ENCODE assay signal across 8 mouse cellular contexts in the genomic region with DNA sequence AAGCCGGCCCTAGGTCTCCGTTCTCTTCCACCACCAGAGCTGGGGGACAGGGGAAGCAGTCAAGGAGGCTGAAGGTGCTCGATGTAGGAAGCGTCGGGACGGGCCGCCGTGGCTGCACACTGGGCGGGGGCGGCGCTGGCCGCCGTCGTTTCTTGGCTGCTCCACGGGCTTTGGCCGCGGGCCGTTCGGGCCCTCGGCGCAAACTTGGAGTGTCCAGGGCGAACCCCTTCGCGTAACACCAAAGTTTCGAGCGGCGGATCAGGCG. TPM values are rescaled to one million over a fixed set of nuclear protein-coding genes. Genes with fewer than 3 reads are reported as not detected.
DNase-seq lines count a peak whose midpoint lies in the region; ATAC-seq and TF ChIP-seq lines count a peak whose summit lies in the region.

No protein-coding gene starts in this region.

- TF ChIP-seq EP300 in ES-Bruce4 (IDR thresholded peaks at IDR 0.05; ENCODE audit: insufficient read depth, low read depth, low read length): no peak

- peak overlapping the region; percentile 92 for H3K4me2 ChIP-seq in heart, embryonic 12.5 days
- peak overlapping the region; percentile 77 for H3K4me2 ChIP-seq in forebrain, embryonic 16.5 days (ENCODE audit: low read length)
- peak overlapping the region; percentile 76 for H3K4me2 ChIP-seq in liver, embryonic 15.5 days

- H3K9ac ChIP-seq in heart, embryonic 12.5 days: no peak overlapping the region
- peak overlapping the region; percentile 99 for H3K9ac ChIP-seq in ES-Bruce4 (ENCODE audit: low read depth, poor library complexity, severe bottlenecking)
- H3K9ac ChIP-seq in forebrain, embryonic 16.5 days (replicated peaks; ENCODE audit: low read depth, low read length): no peak overlapping the region
- H3K9ac ChIP-seq in liver, embryonic 15.5 days: no peak overlapping the region

- intact Hi-C loops in heart, postnatal 14 days (cut with DNase I): no loop called here

- TF ChIP-seq CTCF in ES-Bruce4 (IDR thresholded peaks at IDR 0.05; ENCODE audit: low read depth, low read length): no peak

- 0 out of 2 replicates have a peak, but pooled peaks have one; percentile 1 for ATAC-seq in heart, embryonic 12.5 days (ENCODE audit: insufficient number of reproducible peaks, low FRiP score)
- ATAC-seq in forebrain, embryonic 16.5 days: no peak
- ATAC-seq in liver, embryonic 15.5 days (ENCODE audit: insufficient read depth): no peak

- WGBS in heart, embryonic 12.5 days: 1% methylated on average over 28 of the region's 28 CpGs
- 2% methylated on average over 28 of the region's 28 CpGs for WGBS in forebrain, embryonic 16.5 days
- WGBS in liver, embryonic 15.5 days (ENCODE audit: insufficient replicate concordance): 4% methylated on average over 28 of the region's 28 CpGs

- TF ChIP-seq POLR2A in ES-Bruce4 (IDR thresholded peaks at IDR 0.05; ENCODE audit: insufficient read depth, low read length): no peak

- no peak overlapping the region for H3K27ac ChIP-seq in heart, embryonic 12.5 days (ENCODE audit: poor library complexity, severe bottlenecking)
- no peak overlapping the region for H3K27ac ChIP-seq in ES-Bruce4 (ENCODE audit: insufficient read depth, low read length)
- no peak overlapping the region for H3K27ac ChIP-seq in forebrain, embryonic 16.5 days (ENCODE audit: low read length)
- no peak overlapping the region for H3K27ac ChIP-seq in liver, embryonic 15.5 days (replicated peaks)

- peak overlapping the region; percentile 65 for H3K4me3 ChIP-seq in heart, embryonic 12.5 days
- H3K4me3 ChIP-seq in ES-Bruce4 (ENCODE audit: low read depth, low read length): peak overlapping the region; percentile 84
- H3K4me3 ChIP-seq in forebrain, embryonic 16.5 days (replicated peaks; ENCODE audit: low read length): peak overlapping the region; percentile 70
- peak overlapping the region; percentile 58 for H3K4me3 ChIP-seq in liver, embryonic 15.5 days (replicated peaks)

- H3K9me3 ChIP-seq in heart, embryonic 12.5 days (replicated peaks): no peaks in the 10 kb centered on the region
- no peaks in the 10 kb centered on the region for H3K9me3 ChIP-seq in ES-Bruce4 (replicated peaks; ENCODE audit: control insufficient read depth, insufficient read depth, low read length, poor library complexity, severe bottlenecking)
- H3K9me3 ChIP-seq in forebrain, embryonic 16.5 days (ENCODE audit: control insufficient read depth, low read length): no peaks in the 10 kb centered on the region
- no peaks in the 10 kb centered on the region for H3K9me3 ChIP-seq in liver, embryonic 15.5 days (replicated peaks)

- H3K27me3 ChIP-seq in heart, embryonic 12.5 days (replicated peaks): peaks cover 83% of the 10 kb centered on the region
- no peaks in the 10 kb centered on the region for H3K27me3 ChIP-seq in ES-Bruce4 (ENCODE audit: control insufficient read depth, insufficient read depth, low read length, poor library complexity, severe bottlenecking)
- peaks cover 49% of the 10 kb centered on the region for H3K27me3 ChIP-seq in forebrain, embryonic 16.5 days (replicated peaks; ENCODE audit: control insufficient read depth, insufficient read depth, low read length)
- H3K27me3 ChIP-seq in liver, embryonic 15.5 days: peaks cover 91% of the 10 kb centered on the region

- no peak for DNase-seq in heart, postnatal 14 days
- no peak for DNase-seq in frontal cortex, adult 2 months (ENCODE audit: extremely low spot score in 1 of 2, low spot score in 1 of 2)
- no peak for DNase-seq in thymus, postnatal 0 days (ENCODE audit: low spot score)
- DNase-seq in frontal cortex, postnatal 10 days (ENCODE audit: low spot score in 2 of 2): no peak

- no peaks in the 10 kb centered on the region for H3K36me3 ChIP-seq in heart, embryonic 12.5 days
- H3K36me3 ChIP-seq in ES-Bruce4 (ENCODE audit: control insufficient read depth, insufficient read depth, low read length, poor library complexity, severe bottlenecking): peaks cover 9% of the 10 kb centered on the region; the same call in 1 of the 2 replicates
- no peaks in the 10 kb centered on the region for H3K36me3 ChIP-seq in forebrain, embryonic 16.5 days (ENCODE audit: control insufficient read depth, insufficient read depth)
- H3K36me3 ChIP-seq in liver, embryonic 15.5 days (replicated peaks): no peaks in the 10 kb centered on the region

- H3K4me1 ChIP-seq in heart, embryonic 12.5 days (replicated peaks): peaks cover 8% of the 10 kb centered on the region; the same call in 1 of the 2 replicates
- H3K4me1 ChIP-seq in ES-Bruce4 (ENCODE audit: control insufficient read depth, insufficient read depth, low read length): peaks cover 1% of the 10 kb centered on the region
- peaks cover 27% of the 10 kb centered on the region for H3K4me1 ChIP-seq in forebrain, embryonic 16.5 days (replicated peaks; ENCODE audit: control insufficient read depth, insufficient read depth, low read length)
- peaks cover 21% of the 10 kb centered on the region for H3K4me1 ChIP-seq in liver, embryonic 15.5 days (replicated peaks)

RNA-seq across cellular contexts. Expression of a gene that starts 1.3 kb away (rescaled TPM):
- 2.0 and 2.5 TPM in 2 replicates for polyA plus RNA-seq in heart, embryonic 12.5 days (2016; fragmentation: Nextera tagmentation; extraction: Ambion mirVana)
- total RNA-seq in heart, postnatal 14 days (2021): 1 to 10 TPM in 1 of 2 experiments, under 1 TPM in 1; 0.93 to 1.2 TPM
- 39.3 and 44.1 TPM in 2 replicates for polyA plus RNA-seq in ES-Bruce4 (2011; ENCODE audit: insufficient read depth, insufficient read length, low read depth, missing spikeins)
- polyA plus RNA-seq in forebrain, embryonic 16.5 days (2015; fragmentation: Nextera tagmentation; extraction: Ambion mirVana): 2.1 and 2.6 TPM in 2 replicates
- 0.39 and 0.40 TPM in 2 replicates for polyA plus RNA-seq in liver, embryonic 15.5 days (2015; fragmentation: Nextera tagmentation; extraction: Ambion mirVana)
- 49.4 and 65.0 TPM in 2 replicates for polyA plus RNA-seq in frontal cortex, adult 2 months (2012; rRNA removed)
- 1.8 and 2.2 TPM in 2 replicates for polyA plus RNA-seq in thymus, postnatal 0 days (2015; fragmentation: Nextera tagmentation; extraction: Ambion mirVana)

RNA-seq across cellular contexts. Expression of a gene that starts 35.0 kb away (rescaled TPM):
- polyA plus RNA-seq in heart, embryonic 12.5 days (2016; fragmentation: Nextera tagmentation; extraction: Ambion mirVana): 1.8 and 2.2 TPM in 2 replicates
- 10 to 100 TPM; 58.1 to 61.7 TPM for total RNA-seq in heart, postnatal 14 days (2021)
- polyA plus RNA-seq in ES-Bruce4 (2011; ENCODE audit: insufficient read depth, insufficient read length, low read depth, missing spikeins): 23.7 and 25.2 TPM in 2 replicates
- 4.2 and 5.1 TPM in 2 replicates for polyA plus RNA-seq in forebrain, embryonic 16.5 days (2015; fragmentation: Nextera tagmentation; extraction: Ambion mirVana)
- polyA plus RNA-seq in liver, embryonic 15.5 days (2015; fragmentation: Nextera tagmentation; extraction: Ambion mirVana): 0.16 and 0.20 TPM in 2 replicates
- polyA plus RNA-seq in frontal cortex, adult 2 months (2012; rRNA removed): 74.9 and 84.0 TPM in 2 replicates
- 1.9 and 2.4 TPM in 2 replicates for polyA plus RNA-seq in thymus, postnatal 0 days (2015; fragmentation: Nextera tagmentation; extraction: Ambion mirVana)

RNA-seq across cellular contexts. Expression of a gene that starts 52.2 kb away (rescaled TPM):
- polyA plus RNA-seq in heart, embryonic 12.5 days (2016; fragmentation: Nextera tagmentation; extraction: Ambion mirVana): 0.09 TPM in 1 of 2 replicates, not detected in the other
- under 1 TPM; 0.29 to 0.34 TPM for total RNA-seq in heart, postnatal 14 days (2021)
- 7.7 and 8.3 TPM in 2 replicates for polyA plus RNA-seq in ES-Bruce4 (2011; ENCODE audit: insufficient read depth, insufficient read length, low read depth, missing spikeins)
- 7.0 and 9.9 TPM in 2 replicates for polyA plus RNA-seq in forebrain, embryonic 16.5 days (2015; fragmentation: Nextera tagmentation; extraction: Ambion mirVana)
- 0.02 TPM in 1 of 2 replicates, not detected in the other for polyA plus RNA-seq in liver, embryonic 15.5 days (2015; fragmentation: Nextera tagmentation; extraction: Ambion mirVana)
- polyA plus RNA-seq in frontal cortex, adult 2 months (2012; rRNA removed): 117 and 123 TPM in 2 replicates
- polyA plus RNA-seq in thymus, postnatal 0 days (2015; fragmentation: Nextera tagmentation; extraction: Ambion mirVana): 0.05 and 0.06 TPM in 2 replicates

RNA-seq across cellular contexts. Expression of a gene that starts 57.4 kb away (rescaled TPM):
- polyA plus RNA-seq in heart, embryonic 12.5 days (2016; fragmentation: Nextera tagmentation; extraction: Ambion mirVana): 40.5 and 44.8 TPM in 2 replicates
- total RNA-seq in heart, postnatal 14 days (2021): 100 to 1,000 TPM; 146 to 147 TPM
- 62.3 and 77.2 TPM in 2 replicates for polyA plus RNA-seq in ES-Bruce4 (2011; ENCODE audit: insufficient read depth, insufficient read length, low read depth, missing spikeins)
- polyA plus RNA-seq in forebrain, embryonic 16.5 days (2015; fragmentation: Nextera tagmentation; extraction: Ambion mirVana): 14.6 and 15.4 TPM in 2 replicates
- 11.4 and 12.3 TPM in 2 replicates for polyA plus RNA-seq in liver, embryonic 15.5 days (2015; fragmentation: Nextera tagmentation; extraction: Ambion mirVana)
- polyA plus RNA-seq in frontal cortex, adult 2 months (2012; rRNA removed): 51.9 and 54.8 TPM in 2 replicates
- polyA plus RNA-seq in thymus, postnatal 0 days (2015; fragmentation: Nextera tagmentation; extraction: Ambion mirVana): 35.0 and 40.4 TPM in 2 replicates

Comparison
In these comparisons a context has a peak if more than half of its experiments do, and no peak if none do; other contexts are left out.
1. RNA of a gene that starts 1.3 kb away (polyA plus RNA-seq): 49.4 to 65.0 TPM in frontal cortex, adult 2 months and 39.3 to 44.1 TPM in ES-Bruce4; 2.0 to 2.5 TPM in heart, embryonic 12.5 days, 1.8 to 2.2 TPM in thymus, postnatal 0 days, 2.1 to 2.6 TPM in forebrain, embryonic 16.5 days and 0.39 to 0.40 TPM in liver, embryonic 15.5 days; every median in the first group is over 10 times any median in the second.
2. RNA of a gene that starts 52.2 kb away (polyA plus RNA-seq): 117 to 123 TPM in frontal cortex, adult 2 months; 7.0 to 9.9 TPM in forebrain, embryonic 16.5 days, 7.7 to 8.3 TPM in ES-Bruce4, 0.05 to 0.06 TPM in thymus, postnatal 0 days, 0.09 TPM in heart, embryonic 12.5 days and 0.02 TPM in liver, embryonic 15.5 days; every median in the first group is over 10 times any median in the second.
3. Peak in every context shown above with its lines, with median percentiles within 50 percentile points of each other: H3K4me2 ChIP-seq and H3K4me3 ChIP-seq.